Mouse (Mus musculus) adrenal gland, adult 2 months (tissue): ENCODE measurements around the gene Gm49321. TPM values are rescaled to one million over a fixed set of nuclear protein-coding genes. Genes with fewer than 3 reads are reported as not detected.

Experiments used
- DNase-seq: peaks from one replicate; pipeline ENCODE4 v3.0.0; 2021
- polyA plus RNA-seq: library from polyadenylated mRNA; depleted of rRNA; stranded (reverse); fragments of >200 nt; gene quantifications from 2 replicates; pipeline ENCODE4 v1.2.3, GENCODE M21; 2012
- total RNA-seq, 2 experiments: library from RNA; stranded (reverse); gene quantifications; 2 replicates each; pipeline ENCODE4 v1.2.3; 2021

The Gm49321 gene
- total and polyA plus RNA-seq, 3 experiments = 5.6 to 7.4 TPM; not detected in 1

GRCm38 (mm10) chr12:73948415-73948814 lies 11.0 kb downstream of the Gm49321 start:
- no peak for DNase-seq

- peak; percentile 71 for DNase-seq
Measured at GRCm38 (mm10) chr12:73949318-73950058, 12.0 kb downstream of the Gm49321 start.

DNA sequence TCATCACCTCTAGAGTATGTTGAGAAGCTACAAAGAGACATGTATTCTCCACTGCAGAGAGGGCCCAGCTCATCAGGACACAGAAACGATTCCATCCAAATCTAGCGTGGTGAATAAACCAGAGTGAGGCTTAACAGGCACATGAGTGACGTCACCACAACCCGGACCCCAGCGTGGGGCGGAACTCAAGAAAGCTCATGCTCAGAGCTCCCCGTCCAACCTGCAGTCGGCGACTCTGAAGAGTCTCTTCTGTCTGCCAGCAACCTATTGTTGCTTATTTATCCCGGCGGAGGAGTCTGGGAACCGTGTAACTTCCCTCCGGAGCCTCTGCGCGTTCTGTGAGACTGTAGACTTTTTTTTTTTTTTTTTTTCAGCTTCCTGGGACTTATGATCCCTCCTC lies 15.4 kb downstream of the Gm49321 start:
- DNase-seq = peak; percentile 36

- peak; percentile 15 for DNase-seq
Measured at GRCm38 (mm10) chr12:73953420-73954186, 16.1 kb downstream of the Gm49321 start.

DNA sequence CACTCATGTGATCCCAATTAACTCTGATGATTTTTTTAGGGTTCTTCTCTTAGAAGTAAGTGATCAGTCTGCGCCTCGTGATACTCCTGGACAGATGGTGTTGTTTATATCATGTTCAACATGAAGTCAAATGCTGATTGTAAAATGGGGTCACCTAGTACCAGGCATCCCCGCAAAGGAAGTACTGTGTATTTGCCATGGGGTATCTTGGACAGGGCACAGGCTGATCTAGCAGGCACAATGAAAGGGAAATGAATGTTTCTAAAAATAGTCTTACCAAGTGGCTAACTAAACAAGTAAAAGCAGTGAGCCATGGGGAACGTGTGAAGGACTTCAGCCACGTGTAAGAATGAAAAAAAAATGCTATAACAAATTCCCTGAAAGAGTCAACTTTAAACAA lies 17.3 kb downstream of the Gm49321 start:
- DNase-seq = no peak

DNA sequence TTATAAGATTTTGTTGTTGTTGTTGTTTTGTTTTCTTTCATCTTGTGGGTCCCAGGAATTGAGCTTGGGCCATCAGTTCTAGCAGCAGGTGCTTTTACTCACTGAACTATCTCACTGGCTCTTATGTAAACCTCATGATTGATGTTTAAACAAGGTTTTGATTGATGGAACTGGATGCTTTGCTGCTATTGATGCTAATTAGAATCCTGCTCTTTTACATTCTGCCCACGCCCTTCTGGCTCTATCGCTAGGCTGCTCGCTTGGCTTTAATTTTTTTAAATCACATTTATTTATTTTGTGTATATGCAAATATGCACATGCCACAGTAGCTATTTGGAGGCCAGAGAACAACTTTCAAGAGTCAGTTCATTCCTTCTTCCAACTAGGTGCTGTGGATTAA lies 20.2 kb downstream of the Gm49321 start:
- no peak for DNase-seq

GRCm38 (mm10) chr12:73958830-73959229 lies 21.4 kb downstream of the Gm49321 start:
- DNase-seq = no peak

GRCm38 (mm10) chr12:73964291-73965281 lies 27.1 kb downstream of the Gm49321 start, which contains the start of gene Snapc1:
Gene Snapc1, plus strand, starts transcription at chr12:73964481.
- peak; percentile 97 for DNase-seq

DNA sequence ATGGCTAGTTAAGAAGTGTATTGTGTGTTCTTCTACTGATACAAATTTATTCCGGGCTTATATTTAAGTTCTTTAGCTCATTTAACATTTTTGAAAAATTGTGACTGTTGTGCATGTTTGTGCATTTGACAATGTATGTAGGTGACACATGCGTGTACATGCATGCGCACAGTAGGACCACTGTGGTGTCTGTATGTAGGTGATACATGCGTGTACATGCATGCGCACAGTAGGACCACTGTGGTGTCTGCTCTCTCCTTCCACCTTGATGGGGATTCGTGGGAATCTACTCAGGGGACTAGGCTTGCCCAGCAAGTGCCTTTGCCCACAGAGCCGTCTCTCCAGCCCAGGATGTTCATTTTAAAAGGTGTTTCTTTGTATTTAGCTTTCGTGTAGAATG lies 31.7 kb downstream of the Gm49321 start:
- DNase-seq = no peak

DNA sequence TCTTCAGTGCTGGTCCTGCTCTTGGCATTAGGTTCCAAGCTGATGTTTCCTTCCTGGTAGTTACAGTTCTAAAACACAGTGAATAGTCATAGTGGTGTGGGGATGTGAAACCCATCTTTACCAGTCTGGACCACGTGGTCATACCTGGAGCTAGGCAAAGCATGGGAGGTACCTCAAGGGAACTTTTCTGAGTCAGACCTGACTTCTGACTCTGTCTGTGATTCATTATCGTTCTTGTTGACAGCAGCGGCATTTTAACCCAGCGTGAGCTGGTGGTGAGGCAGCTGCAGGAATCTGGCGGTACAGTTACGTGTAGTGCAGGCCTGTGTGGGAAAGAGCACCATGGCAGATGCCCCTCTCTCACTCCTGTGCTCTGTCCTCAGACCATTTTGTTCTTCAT lies 37.1 kb downstream of the Gm49321 start:
- DNase-seq = no peak

GRCm38 (mm10) chr12:73978144-73978543 lies 40.7 kb downstream of the Gm49321 start:
- no peak for DNase-seq

- DNase-seq = no peak
Measured at GRCm38 (mm10) chr12:73979667-73980066, 42.2 kb downstream of the Gm49321 start.

DNA sequence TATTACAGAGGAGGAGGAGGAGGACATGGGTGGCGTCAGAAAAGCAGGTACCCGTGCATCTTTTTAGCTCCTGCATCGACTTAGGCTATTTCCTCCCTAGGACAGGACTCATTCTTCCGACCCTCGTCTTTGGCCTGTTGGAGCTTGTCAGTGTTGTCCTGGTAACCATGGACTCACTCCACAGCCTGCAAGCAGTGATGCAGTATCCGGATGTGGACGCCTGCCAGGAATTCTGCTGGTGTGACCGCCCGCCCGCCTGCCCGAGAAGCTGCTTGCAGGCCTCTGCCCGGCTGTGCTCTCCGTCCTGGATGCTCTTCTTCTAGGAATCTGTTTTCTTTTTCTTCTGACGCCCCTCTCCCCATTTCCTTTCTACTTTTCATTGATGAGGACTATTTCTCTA lies 45.1 kb downstream of the Gm49321 start:
- DNase-seq = peak; percentile 32

- DNase-seq = no peak
Measured at GRCm38 (mm10) chr12:73986299-73986698, 48.8 kb downstream of the Gm49321 start.

DNA sequence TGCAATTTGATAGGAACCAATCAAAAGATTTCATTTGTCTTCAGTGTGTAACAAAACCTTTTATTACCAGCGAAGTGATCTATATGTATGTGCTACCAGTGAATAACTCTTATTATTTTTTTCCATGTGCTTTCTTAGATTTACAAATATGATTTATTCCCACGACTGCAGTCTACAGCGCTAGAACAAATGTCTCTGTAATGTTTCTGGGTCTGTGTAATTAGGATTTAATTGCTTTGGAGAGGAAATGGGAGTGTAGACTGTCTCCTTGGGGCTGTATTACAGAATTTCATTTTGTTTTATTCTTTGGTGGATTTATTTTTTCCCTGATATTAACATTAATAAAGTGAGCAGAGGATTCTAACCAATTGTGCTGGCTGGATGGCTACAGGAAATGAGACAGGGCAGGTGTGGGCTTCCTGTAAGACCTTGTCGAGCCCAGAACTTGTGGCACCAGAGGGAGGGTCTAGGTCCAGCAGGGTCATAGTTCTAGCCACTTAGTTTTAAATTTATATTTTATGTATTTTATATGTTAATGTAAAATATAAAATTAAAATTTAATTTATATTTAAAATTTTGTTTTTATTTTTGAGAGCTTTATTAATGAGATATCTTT lies 51.0 kb downstream of the Gm49321 start:
- DNase-seq = no peak

DNA sequence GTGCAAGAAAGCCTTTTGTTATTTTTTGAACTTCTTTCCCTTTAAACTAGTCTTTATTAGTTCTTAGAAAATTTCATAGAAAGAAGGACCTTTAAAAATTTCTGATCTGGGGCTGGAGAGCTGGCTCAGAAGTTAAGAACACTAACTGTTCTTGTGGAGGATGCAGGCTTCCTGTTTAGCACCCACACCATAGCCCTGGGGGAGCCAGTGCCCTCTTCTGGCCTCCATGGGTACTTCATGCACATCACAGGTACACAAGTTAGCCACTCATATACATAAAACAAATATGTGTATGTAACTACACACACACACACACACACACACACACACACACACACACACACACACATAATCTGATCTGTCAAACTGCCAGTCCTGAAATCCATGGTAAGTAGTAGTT lies 52.1 kb downstream of the Gm49321 start:
- DNase-seq = peak; percentile 30

DNA sequence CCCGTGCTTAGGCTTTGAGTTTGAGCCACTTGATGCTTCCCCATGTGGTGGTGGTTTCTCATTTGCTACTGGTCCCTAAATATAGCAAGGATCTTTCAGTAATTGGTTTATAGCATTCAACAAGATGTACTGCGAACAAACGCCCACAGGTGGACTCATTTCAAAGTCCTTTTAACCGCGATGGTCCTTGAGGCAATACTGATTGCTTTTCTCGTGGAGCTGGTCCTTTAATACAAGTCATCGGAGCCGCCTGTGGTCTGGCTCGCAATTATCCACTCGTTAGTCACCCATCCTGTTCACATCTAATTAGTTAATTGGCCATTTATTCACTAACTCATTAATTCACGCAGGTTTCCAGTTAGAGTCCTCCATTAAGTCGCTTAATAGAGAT lies 59.4 kb downstream of the Gm49321 start:
- no peak for DNase-seq

DNA sequence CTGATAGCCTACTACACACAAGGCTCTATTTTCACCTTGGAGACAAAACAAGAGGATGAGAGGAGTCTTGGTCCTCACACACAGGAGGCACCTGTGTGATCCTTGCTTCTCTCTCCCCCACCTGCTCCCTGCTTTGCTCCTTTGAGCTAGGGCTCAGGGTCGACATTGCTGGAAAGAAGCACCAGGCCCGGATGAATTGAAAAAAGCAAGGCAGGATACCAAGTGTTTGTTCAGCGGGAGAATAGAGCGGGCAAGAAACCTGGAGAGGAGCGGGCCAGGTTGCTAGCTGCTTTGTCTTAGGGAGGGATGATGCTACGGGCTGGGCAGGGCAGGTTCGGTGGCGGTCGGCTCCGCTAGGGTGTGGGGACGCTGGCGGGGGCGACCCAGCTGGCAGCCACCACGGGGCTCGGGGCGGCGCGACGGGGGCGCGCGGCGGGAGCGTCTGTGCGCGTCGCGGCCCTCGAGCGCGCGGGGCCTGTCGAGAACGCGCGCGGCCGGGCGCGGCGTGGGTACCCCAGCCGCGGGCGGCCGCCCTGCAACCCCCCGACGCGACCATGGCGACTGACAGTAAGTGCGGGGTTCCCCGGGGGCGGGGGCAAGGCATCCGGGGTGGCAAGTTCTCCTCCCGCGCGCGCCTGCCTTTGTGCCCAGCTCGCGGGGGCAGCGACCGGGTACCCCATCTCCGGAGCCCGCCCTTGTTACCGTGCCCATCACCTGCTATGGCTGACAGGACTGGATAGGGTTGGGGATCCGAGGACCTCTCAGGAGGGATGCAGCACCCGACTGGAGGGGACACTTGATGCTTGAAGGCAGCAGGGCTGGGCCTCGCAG lies 60.1 kb downstream of the Gm49321 start, which contains the start of gene Syt16:
TSS of gene Syt16 (plus strand) at position 365 of the 831 bp plus-strand sequence.
- no peak for DNase-seq

DNA sequence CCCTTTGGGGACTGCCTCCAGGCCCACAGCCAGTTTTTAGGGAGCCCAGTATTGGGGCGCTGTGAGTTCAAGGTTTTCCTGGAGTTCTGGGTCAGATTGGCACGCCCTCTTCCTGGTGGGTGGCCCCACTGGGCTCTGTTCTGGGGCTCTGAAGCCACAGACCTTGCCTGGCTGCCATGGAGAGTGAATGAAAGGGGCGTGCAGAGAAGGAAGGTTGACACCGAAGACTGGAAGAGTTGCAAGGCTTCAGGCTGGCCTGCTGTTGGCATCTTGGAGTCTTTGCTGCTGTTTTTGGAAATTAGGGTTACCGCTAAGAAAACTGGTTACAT lies 60.6 kb downstream of the Gm49321 start:
- no peak for DNase-seq

GRCm38 (mm10) chr12:74002449-74002848 lies 65.0 kb downstream of the Gm49321 start:
- no peak for DNase-seq

GRCm38 (mm10) chr12:74009448-74009911 lies 72.0 kb downstream of the Gm49321 start:
- DNase-seq = peak; percentile 17
